Mouse (Mus musculus): Measurements from ENCODE around the gene Arl5c.
A peak's percentile ranks its signal among the peaks of the same experiment; 100 is the strongest.

- TF ChIP-seq EP300 (IDR thresholded peaks at IDR 0.05; ENCODE audit: low read depth in 1 of 2, low read length in 2 of 2) (no peak), CTCF (IDR thresholded peaks at IDR 0.05 in 2 of 3, conservative IDR thresholded peaks at IDR 0.05 in 1 of 3; ENCODE audit: control insufficient read depth in 1 of 3, insufficient read depth in 1 of 3, low read depth in 2 of 3, low read length in 3 of 3, poor library complexity in 1 of 3, severe bottlenecking in 1 of 3) (peak in 2 of 3 experiments; percentile 12 to 30; a peak in 2 of 6 replicates), POLR2A (IDR thresholded peaks at IDR 0.05; ENCODE audit: control insufficient read depth in 1 of 2, insufficient read depth in 1 of 2, low read depth in 1 of 2, low read length in 2 of 2, poor library complexity in 1 of 2) (no peak)
Measured at GRCm38 (mm10) chr11:97983983-97984382, 12.0 kb downstream of the Arl5c start.

Measured in MEL (cell line).